Mouse (Mus musculus) ovary, postnatal 10 days (tissue): ENCODE data around the gene Hoxb5.

Source experiments
- DNase-seq: peaks from one replicate; pipeline ENCODE4 v3.0.0; 2022; ENCODE audit warnings: low spot score

Gene Hoxb5

DNA sequence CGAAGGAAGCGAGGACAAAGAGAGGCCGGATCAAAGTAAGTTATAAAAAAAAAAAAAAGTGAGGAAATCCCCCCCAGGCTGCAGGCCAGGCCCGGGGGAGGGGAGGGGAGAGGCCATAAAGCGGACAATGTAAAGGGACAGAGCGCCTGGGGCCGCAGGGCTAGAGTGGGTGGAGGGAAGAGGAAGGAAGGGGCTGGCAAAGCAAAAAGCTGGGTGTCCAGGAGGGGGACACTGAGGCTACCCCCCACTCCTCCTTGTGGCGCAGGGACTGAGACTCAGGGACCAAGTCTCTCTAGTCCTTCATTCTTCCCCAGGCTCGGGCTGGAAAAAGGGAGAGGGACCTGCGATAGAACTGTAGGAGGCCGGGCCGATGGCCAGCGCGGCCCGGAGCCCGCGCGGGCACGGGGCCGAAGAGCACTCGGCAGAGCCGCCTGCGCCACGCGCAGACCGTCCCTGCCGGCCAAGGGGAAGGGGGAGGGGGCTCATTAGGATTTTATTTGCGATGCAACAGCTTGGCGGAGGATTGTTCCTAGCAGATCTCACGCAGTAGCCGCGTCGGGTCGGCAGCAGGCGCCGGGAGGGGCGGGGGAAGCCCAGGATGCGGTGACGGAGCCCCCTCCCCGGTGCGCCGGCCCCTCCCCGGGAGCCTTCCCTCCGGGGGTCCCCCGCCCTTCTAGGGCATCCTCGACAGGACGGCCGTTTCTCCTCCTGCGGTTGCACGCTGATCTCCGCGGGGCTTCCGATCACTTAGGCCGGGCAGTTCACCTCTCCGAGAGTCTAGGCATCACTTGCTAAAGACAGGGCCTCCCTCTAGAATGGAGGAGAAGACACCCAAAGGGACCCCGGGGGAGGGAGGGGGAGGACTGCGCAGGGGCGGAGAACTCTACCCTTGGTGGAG, 30.9 kb upstream of the Hoxb5 start:
- no peak for DNase-seq

DNA sequence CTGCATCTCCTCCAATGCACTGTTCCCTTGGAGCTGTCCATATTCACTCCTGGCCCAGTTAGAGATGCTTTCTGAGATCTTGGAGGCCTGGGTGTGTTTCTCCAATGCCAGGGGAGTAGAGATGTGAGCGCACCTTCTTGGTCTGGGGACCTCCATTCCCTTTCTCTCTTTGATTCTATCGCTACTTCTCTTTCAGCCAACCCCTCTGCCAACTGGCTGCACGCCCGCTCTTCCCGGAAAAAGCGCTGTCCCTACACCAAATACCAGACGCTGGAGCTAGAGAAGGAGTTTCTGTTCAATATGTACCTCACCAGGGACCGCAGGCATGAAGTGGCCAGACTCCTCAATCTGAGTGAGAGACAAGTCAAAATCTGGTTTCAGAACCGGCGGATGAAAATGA, 28.7 kb upstream of the Hoxb5 start:
- no peak for DNase-seq

DNA sequence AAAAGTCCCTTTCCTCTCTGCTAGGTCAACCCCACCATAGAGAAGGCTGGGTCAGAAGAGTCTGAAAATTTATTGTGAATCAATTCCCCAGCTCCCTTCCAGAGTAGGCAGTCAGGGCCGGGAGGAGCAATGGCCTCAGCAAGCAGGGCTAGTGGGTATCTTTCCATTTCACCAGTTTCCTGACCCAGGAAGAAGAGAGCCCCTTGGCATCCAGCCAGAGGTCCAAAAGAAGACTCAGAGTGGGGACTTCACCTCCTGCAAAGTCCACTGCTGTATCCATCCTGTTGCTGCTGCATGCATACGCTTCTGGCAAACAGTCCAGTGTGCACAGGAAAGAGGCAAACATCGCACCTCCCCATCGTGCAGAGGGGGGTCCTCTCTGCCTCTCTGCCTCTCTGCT, 27.2 kb upstream of the Hoxb5 start:
- DNase-seq = no peak

DNA sequence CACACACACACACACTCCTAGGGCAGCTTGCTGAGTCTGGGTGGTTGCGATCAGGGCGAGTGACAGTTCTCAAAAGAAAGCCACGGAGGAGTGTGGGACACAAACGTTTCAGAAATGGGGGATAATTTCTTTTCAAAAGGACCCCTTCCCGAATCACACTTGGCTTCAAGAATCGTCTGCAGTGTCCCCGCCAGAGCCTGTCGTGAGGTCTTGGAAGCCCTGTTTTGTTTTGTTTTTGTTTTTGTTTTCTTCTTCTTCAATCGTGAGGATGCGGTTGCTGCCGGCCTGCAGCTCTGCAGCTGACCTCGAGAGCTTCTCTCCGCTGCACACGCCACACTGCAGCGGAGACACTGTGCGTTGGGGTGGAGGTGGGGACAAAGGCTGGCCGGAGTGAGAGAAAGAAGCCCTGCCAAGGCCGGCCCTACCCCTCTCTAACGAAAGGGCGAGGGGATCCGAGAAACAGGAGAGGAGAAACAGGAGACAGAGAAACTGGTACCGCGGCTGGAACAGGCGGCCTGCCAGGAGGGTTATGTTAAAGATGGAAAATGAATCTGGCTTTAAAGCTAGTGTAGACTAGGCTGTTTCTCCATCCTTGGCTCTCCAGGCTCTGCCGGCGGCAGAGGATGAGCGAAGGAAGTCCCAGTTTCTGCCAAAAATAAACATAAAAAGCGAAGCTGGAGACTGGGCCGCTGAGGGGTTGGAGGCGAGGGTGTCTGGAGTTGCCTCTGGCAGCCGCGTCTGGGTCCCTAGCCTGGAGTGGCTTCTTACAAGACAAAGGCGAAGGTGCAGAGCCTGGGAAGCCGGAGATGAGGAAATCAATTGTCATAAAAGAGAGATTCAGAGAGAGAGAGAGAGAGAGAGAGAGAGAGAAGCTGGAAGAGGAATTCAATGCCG, 25.7 kb upstream of the Hoxb5 start:
- no peak for DNase-seq

DNA sequence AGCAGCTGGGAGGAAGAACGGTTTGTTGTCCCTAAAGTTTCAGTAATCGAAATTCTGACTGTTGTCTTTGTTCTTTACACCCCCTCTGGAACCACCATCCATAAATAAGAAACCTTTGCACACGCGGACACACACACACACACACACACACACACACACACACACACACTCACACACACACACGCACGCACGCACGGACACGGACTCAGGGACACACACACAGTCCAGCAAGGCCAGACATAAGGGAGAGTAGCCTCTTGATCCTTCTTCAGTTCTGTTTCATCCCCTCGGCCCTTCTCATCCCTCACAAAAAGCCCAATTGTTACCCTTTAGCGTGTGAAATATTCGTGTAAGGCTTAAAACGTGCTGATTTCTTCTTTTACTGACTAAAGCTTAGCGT, 24.8 kb upstream of the Hoxb5 start:
- DNase-seq = no peak

DNA sequence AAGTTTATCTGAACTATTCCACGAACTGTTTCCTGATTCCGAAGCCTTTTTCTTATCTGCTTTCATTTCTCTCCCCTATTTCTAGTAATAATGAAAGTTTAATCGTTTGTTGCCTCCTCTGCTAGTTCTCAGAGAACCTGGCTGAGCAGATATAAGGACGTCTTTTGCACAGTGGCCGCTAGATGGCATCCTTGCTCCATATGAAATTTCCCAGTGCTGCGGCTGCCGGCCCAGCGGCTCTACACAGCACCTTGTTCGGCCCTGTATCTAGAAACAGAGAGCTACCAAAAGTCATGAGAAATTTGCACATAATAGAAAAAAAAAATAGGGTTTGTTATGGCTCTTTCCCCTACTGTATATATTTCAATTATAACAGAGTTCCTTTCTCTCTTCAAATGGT, 24.4 kb upstream of the Hoxb5 start:
- DNase-seq = no peak

DNA sequence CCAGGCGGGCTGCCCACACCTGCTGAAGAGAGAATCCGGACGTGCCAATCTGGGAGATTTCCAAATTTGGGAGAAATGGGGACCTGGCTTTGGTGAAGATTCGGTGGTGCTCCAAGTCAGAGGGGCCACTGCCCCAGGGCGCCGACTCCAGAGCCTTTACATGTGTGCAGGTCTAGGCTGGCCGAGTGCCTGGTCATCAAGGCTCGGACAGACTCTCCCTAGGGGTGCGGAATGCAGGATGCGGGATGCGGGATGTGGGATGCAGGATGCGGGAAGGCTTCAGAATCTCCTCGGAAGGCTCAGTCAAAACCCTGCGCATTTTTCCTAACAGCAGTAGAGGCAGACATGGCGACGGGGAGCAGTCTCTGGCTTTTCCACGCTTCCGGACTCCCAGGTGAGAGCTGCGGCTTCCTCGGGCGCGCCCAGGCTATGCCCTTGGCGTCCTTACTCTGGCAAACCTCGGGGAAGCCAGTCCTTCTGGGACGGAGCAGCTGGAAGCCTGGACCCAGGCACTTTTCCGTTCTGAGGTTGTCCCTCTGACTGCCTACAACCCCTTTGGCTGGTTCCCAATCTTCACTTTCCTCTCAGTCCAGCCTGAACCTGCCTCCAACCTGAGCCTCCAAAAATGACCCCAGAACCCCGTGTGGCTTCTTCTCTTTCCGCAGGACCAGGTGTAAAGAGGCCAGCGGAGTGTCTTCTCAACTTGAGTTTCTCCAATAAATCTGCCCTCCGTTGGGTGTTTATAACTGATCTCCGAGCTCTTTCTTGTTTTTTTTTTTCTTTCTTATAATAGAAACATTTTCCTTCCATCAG, 23.5 kb upstream of the Hoxb5 start:
- no peak for DNase-seq

DNA sequence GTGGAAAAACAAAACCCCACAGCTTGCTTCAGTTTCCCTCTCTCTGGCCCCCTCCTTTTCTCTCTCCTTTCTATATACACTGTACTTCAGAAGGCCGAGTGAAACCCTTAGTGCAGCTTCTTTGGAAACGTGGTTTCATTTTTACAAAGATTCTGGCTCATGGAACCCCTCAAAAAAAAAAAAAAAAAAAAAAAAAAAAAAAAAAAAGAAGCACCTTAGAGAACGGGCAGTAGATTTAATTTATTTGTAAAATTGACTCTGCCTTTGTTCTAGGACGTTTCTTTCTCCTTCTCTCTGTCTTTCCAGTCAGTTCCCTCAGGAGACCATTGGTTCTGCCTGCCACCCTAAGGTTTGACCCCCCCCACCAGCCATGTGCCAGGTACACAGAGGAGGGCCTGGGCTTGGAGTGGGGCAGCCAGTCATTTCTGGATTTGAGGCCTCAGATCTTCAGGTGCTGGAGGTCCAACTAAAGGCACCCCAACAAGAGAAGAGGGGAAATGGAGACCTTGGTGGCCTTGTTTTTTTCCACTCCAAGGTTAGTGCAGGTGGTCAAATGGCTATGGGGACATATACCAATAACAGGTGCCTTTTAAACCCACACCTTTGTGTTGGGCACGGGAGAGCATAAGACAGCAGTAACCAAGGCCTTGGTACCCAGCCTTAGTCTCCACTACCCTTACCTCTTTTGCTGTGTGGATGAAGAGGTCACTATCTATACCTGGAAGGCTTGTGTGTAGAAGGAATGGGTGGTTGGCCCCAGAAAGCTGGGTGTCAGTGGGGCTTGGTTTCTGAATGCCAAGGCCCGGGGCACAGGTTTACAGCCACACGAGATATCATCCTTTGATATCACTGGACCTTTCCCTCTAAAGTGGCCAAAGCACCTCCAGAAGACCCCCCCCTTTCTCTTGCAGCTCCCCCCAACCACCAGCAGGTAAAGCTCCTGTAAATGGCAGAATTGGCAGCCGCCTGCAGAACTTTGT, 22.4 kb upstream of the Hoxb5 start:
- DNase-seq = no peak

DNA sequence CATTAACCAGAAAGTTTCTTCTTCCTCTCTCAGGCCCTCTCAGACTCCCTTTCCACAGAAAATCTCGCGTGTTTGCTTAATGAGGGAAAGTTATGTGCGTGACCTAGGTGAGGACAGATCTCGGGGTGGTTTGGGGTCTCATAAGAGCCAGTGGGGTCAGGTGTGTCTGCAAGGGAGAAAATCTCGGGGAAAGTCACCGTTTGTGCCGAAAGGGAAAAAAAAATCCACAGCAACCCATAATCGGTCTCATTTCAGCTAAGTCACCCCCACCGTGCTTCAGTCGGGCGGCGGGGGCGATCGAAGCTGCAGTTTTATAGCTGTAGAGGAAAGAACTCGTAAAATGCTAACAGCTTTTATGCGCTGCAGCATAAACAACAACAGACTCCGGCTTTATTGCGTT, 21.7 kb upstream of the Hoxb5 start:
- DNase-seq = no peak

DNA sequence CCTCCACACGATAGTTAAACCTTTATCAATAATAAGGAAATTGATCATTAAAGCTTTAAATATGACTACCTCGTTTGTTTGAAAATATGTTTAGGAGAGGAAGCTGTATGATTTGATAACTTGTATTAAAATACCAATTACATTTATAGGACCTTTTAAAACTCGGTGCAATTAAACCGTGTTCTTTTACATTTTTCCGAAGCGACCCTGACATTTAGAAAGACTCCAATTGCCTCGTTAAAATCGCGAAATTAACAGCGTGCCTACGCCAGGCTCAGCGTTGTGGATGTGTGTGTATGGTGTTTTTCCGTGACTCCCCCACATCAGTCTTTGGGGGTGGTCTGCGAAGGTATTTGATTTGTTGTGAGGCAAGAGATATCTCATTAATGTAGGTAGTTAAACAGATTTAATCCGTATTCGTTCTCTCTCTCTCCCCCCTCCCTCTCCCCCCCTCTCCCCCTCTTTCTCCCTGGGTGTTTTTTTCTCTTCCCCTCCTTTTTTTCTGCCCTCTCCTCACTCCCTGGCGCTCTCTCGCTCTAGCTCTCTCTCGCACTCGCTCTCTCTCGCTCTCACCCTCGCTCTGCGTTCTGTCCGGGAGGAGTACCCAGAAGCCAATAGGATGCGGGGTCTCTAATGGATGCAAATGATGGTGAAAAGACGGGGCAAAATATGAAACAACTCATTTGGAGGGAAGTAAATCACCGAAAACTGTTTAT, 21.1 kb upstream of the Hoxb5 start, which contains the start of gene Hoxb8:
Gene Hoxb8, plus strand, starts transcription at position 51 of the 716 bp plus-strand sequence.
- no peak for DNase-seq

DNA sequence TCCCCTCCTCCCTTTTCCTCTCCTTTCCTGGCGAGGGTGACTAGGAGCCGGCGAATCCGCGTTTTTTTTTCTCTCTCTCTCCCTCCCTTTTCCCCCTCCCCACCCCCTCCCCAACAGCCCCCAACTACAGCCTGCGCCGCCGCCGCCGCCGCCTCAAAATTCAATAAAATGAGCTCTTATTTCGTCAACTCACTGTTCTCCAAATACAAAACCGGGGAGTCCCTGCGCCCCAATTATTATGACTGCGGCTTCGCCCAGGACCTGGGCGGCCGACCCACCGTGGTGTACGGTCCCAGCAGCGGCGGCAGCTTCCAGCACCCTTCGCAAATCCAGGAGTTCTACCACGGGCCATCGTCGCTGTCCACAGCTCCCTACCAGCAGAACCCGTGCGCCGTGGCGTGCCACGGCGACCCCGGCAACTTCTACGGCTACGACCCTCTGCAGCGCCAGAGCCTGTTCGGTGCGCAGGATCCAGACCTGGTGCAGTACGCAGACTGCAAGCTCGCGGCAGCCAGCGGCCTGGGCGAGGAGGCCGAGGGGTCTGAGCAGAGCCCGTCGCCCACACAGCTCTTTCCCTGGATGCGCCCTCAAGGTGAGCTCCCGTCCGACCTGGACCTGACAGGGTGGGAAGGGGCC, 20.2 kb upstream of the Hoxb5 start:
- no peak for DNase-seq

DNA sequence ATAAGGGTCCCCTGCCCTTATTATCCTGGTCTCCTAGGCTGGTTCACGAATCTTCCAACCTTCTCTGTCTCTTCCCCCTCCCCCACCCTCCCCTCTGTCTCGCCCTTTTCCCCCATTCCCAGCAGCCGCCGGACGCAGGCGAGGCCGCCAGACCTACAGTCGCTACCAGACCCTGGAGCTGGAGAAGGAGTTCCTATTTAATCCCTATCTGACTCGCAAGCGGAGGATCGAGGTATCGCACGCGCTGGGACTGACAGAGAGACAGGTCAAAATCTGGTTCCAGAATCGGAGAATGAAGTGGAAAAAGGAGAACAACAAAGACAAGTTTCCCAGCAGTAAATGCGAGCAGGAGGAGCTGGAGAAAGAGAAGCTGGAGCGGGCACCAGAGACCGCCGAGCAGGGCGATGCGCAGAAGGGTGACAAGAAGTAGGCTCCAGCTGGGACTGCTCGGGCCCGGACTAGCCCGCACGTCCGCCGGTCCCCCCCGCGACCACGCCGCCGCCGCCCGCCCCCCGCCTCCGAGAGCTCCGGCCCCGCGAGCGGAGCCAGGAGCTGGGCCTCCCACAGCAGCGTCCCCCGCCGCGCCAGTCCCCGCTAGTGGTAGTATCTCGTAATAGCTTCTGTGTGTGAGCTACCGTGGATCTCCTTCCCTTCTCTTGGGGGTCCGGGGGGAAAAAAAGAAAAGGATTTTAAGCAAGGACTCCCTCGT, 18.9 kb upstream of the Hoxb5 start:
- DNase-seq = no peak

DNA sequence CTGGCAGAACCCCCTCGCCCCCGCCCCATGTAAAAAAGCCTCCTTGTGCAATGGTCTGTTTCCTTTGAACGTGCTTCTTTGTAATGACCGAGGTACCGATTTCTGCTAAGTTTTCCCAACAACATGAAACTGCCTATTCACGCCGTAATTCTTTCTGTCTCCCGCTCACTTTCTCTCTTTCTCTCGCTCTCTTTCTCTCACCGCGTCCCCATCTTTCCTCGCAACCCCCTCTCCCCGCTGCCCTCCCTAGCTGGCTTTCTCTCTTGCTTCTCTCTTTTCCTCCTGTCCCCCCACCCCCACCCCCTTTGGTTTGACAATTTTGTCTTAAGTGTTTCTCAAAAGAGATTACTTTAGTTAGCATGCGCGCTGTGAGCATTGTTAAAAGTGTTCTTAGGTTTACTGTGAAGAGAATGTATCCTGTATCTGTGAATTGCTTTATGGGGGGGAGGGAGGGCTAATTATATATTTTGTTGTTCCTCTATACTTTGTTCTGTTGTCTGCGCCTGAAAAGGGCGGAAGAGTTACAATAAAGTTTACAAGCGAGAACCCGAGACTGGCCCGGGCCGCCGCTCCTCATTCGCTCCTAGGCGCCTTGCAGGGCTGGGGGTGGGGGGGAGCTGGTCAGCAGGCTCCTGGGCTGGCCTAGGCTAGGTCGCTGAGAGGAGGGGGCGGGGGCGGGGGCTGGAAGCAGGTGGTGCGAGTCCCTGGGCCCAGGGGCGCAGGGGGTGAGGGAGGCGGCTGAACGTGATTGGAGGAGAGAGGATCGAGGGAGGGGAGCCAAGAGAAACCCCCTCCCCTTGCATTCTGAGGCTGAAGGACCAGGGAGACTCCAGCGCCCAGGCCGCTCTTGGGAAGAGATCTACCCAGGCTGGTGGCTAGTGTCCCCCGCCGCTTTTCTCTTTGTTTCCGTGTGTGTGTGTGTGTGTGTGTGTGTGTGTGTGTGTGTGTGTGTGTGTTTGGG, 18.1 kb upstream of the Hoxb5 start:
- no peak for DNase-seq

DNA sequence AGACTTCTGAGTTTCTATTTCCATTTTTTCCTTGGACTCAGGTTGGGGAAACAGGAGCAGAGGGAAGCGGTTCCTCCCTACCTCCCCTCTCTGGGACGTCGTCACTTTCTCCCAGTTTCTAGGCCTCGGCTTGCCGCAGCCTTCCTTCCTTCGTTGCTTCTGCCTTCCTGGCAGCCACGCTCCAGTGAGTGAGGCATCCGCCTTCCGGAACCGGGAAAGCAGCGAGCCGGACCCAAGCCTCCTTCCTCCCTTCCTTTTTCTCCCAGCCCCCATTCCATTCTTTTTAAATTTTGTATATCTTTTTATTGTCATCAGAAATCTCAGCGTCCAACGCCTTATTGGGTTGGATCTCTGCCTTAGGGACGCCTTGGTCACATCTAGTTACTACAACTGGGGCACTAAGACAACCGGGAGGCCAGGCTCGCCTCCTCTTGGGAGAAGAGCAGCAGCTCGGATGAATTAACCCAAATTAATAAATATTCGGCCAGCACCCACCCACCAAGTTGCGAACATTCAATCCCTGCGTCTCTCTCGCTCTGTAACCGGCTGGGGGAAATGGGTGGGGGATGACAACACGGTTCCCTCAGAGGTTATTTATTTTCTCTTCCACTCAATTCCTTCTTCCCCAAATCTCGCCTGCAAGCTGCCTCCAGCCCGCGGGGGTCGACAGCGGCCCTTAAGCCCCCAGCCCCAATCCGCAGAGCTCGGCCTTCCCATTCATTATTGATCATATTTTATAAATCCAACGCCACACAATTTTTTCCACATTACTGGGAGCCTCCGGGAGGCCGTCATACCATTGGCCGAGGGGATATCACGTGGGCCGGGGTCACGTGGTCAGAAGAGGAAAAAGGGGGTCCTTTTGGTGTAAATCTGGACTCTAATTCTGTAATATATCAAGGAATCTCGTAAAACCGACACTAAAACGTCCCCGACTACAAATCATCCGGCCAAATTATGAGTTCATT, 17.1 kb upstream of the Hoxb5 start, which contains the start of gene Hoxb7:
Gene Hoxb7, plus strand, starts transcription at position 853 of the 968 bp plus-strand sequence.
- no peak for DNase-seq

DNA sequence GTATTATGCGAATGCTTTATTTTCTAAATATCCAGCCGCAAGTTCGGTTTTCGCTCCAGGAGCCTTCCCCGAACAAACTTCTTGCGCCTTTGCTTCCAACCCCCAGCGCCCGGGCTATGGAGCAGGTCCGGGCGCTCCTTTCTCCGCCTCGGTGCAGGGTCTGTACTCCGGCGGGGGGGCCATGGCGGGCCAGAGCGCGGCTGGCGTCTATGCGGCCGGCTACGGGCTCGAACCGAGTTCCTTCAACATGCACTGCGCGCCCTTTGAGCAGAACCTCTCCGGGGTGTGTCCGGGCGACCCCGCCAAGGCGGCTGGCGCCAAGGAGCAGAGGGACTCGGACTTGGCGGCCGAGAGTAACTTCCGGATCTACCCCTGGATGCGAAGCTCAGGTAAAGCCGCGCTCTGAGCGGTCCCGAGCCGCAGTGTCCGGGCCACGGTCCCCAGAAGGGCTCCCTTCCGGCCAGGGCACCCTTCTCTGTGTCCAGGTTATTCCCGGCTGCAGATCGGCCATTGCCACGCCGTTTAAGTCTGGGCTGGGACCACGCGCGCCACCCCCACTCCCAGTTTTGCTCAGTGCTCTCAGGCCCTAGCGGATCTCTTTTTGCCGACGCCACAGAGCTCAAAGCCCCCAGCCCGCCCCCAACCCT, 16.3 kb upstream of the Hoxb5 start:
- DNase-seq = no peak

DNA sequence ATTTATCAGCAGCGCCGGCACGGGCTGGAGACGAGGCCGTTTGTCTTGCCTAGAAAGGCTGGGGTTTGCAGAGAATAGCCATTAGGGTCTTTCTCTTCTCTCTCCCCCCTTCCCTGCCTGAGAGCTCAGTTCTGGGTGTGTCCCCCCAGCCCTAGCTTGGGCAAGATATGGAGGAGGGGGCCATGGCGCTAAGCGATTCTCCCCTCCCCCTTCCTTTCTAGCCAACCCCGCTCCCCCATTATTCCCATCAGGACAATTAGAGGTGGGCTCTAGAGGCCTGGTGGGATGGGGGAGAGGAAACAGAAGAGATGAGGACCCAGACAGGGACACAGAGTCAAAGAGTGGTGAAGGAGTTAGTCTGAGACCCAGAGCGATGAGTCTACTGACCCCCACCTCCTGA, 15.7 kb upstream of the Hoxb5 start:
- no peak for DNase-seq
